Mouse (Mus musculus): ENCODE measurements around the gene Tube1.

DNA sequence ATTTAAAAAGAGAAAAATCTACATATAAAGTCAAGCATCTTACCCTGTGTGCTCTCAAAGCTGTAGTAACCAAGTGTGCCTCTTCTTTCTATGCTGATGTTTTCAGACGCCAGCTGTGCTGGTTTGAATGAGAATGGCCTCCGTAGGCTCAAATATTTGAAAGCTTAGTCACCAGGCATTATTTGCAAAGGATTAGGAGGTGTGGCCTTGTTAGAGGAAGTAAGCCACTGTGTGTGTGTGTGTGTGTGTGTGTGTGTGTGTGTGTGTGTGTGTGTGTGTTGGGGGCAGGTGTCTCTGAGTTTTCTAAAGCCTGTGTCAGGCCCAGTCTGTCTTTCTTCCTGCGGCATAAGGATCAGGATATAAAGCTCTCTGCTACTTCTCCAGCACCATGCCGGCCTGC, 26.8 kb upstream of the Tube1 start:
- TF ChIP-seq EP300 (IDR thresholded peaks at IDR 0.05) (no peak), CTCF (IDR thresholded peaks at IDR 0.05) (no peak)

Data from lung, postnatal 0 days (tissue).